Mouse (Mus musculus) CH12.LX (cell line): ENCODE data around the gene Ankrd33. TPM values are rescaled to one million over a fixed set of nuclear protein-coding genes. Genes with fewer than 3 reads are reported as not detected.

Experiments used
- DNase-seq: peaks from one replicate; pipeline ENCODE4 v3.0.0-alpha.2; 2013; ENCODE audit errors: extremely low read depth
- H3K27ac ChIP-seq: 2 replicates; pipeline ENCODE4 v1.5.1; 2012; ENCODE audit warnings: low read depth, mild to moderate bottlenecking, control low read depth, moderate library complexity; ENCODE audit not compliant: insufficient read depth
- H3K27me3 ChIP-seq: replicated peaks from 2 replicates; pipeline ENCODE3; 2012; ENCODE audit warnings: inconsistent platforms
- H3K36me3 ChIP-seq, 2 experiments: replicated peaks in 1 of 2; 2 replicates each; pipeline versions ENCODE3 to v1.6.1; 2012; ENCODE audit warnings: inconsistent platforms in 1 of 2, low read length in 1 of 2, mild to moderate bottlenecking in 1 of 2, mixed read lengths in 1 of 2, moderate library complexity in 1 of 2; ENCODE audit not compliant: control insufficient read depth in 1 of 2, insufficient read depth in 1 of 2
- H3K4me1 ChIP-seq, 2 experiments: 2 replicates each; pipeline ENCODE4 v1.6.1; 2012; ENCODE audit warnings: inconsistent platforms in 1 of 2, moderate library complexity in 1 of 2; ENCODE audit not compliant: insufficient read depth in 2 of 2, control insufficient read depth in 1 of 2
- H3K4me2 ChIP-seq: 2 replicates; pipeline ENCODE4 v1.6.1; 2012; ENCODE audit warnings: low read depth, mild to moderate bottlenecking, control low read depth; ENCODE audit not compliant: poor library complexity, insufficient read depth, severe bottlenecking
- H3K4me3 ChIP-seq, 3 experiments: fragments of 150-350 bp in 1 of 3; sonication (generic) in 1 of 3; replicated peaks in 1 of 3; 2 replicates each; pipeline versions ENCODE3 to v1.5.1; 2011 to 2012; ENCODE audit warnings: low read depth in 2 of 3, low read length in 2 of 3, mild to moderate bottlenecking in 2 of 3, moderate library complexity in 2 of 3, control low read depth in 1 of 3, improper control_type of control experiment in 1 of 3, inconsistent platforms in 1 of 3, mixed read lengths in 1 of 3; ENCODE audit not compliant: poor library complexity in 1 of 3
- H3K79me2 ChIP-seq: replicated peaks from 2 replicates; pipeline ENCODE4 v1.6.1; 2012; ENCODE audit warnings: mild to moderate bottlenecking, moderate library complexity; ENCODE audit not compliant: control insufficient read depth, poor library complexity, insufficient read depth, severe bottlenecking; ENCODE audit errors: extremely low read depth
- H3K9ac ChIP-seq: 2 replicates; pipeline ENCODE4 v1.6.1; 2012; ENCODE audit warnings: low read depth, mild to moderate bottlenecking, control low read depth, moderate library complexity; ENCODE audit not compliant: insufficient read depth
- H3K9me3 ChIP-seq: replicated peaks from 2 replicates; pipeline ENCODE3; 2012; ENCODE audit warnings: low read length, inconsistent platforms, mixed read lengths
- BHLHE40 ChIP-seq: IDR thresholded peaks from 2 replicates; pipeline ENCODE4 v1.6.1; 2011; ENCODE audit warnings: mild to moderate bottlenecking, low read depth, low read length, improper control_type of control experiment
- CHD1 ChIP-seq: IDR thresholded peaks from 2 replicates; pipeline ENCODE4 v1.6.1; 2012; ENCODE audit warnings: low read depth, low read length, improper control_type of control experiment, inconsistent platforms
- CTCF ChIP-seq, 2 experiments: IDR thresholded peaks in 1 of 2; conservative IDR thresholded peaks in 1 of 2; 2 replicates each; pipeline ENCODE4 v1.5.1; 2011 to 2012; ENCODE audit warnings: low read depth in 2 of 2, low read length in 2 of 2, improper control_type of control experiment in 1 of 2, inconsistent platforms in 1 of 2, mild to moderate bottlenecking in 1 of 2, moderate library complexity in 1 of 2
- ELF1 ChIP-seq: IDR thresholded peaks from 2 replicates; pipeline ENCODE4 v1.6.1; 2014; ENCODE audit warnings: low read depth, mild to moderate bottlenecking, inconsistent platforms, low read length, improper control_type of control experiment
- EP300 ChIP-seq: IDR thresholded peaks from 2 replicates; pipeline ENCODE4 v1.6.1; 2011; ENCODE audit warnings: low read length, improper control_type of control experiment
- ETS1 ChIP-seq: conservative IDR thresholded peaks from 2 replicates; pipeline ENCODE4 v1.6.1; 2012; ENCODE audit warnings: low read depth, mild to moderate bottlenecking, inconsistent platforms, low read length, improper control_type of control experiment, moderate library complexity
- HCFC1 ChIP-seq: IDR thresholded peaks from 2 replicates; pipeline ENCODE4 v1.6.1; 2012; ENCODE audit warnings: low read depth, mild to moderate bottlenecking, inconsistent platforms, low read length, improper control_type of control experiment
- IRF4 ChIP-seq: IDR thresholded peaks from 2 replicates; pipeline ENCODE4 v1.6.1; 2014; ENCODE audit warnings: low read depth, mild to moderate bottlenecking, inconsistent platforms, low read length, improper control_type of control experiment
- JUN ChIP-seq: IDR thresholded peaks from 2 replicates; pipeline ENCODE4 v1.6.1; 2011; ENCODE audit warnings: low read depth, mild to moderate bottlenecking, low read length, improper control_type of control experiment, moderate library complexity; ENCODE audit not compliant: insufficient read depth
- JUND ChIP-seq: conservative IDR thresholded peaks from 2 replicates; pipeline ENCODE4 v1.6.1; 2011; ENCODE audit warnings: low read depth, low read length, improper control_type of control experiment
- KAT2A ChIP-seq: IDR thresholded peaks from 2 replicates; pipeline ENCODE4 v1.6.1; 2012; ENCODE audit warnings: low read length, improper control_type of control experiment, inconsistent platforms; ENCODE audit not compliant: insufficient replicate concordance
- MAFK ChIP-seq: IDR thresholded peaks from 2 replicates; pipeline ENCODE4 v1.6.1; 2011; ENCODE audit warnings: low read length, improper control_type of control experiment; ENCODE audit not compliant: insufficient replicate concordance
- MAX ChIP-seq: IDR thresholded peaks from 2 replicates; pipeline ENCODE4 v1.6.1; 2011; ENCODE audit warnings: low read length, improper control_type of control experiment
- MAZ ChIP-seq: IDR thresholded peaks from 2 replicates; pipeline ENCODE4 v1.6.1; 2012; ENCODE audit warnings: low read depth, mild to moderate bottlenecking, inconsistent platforms, low read length, improper control_type of control experiment, moderate library complexity
- MEF2A ChIP-seq: IDR thresholded peaks from 2 replicates; pipeline ENCODE4 v1.6.1; 2014; ENCODE audit warnings: low read depth, mild to moderate bottlenecking, inconsistent platforms, low read length, improper control_type of control experiment, borderline replicate concordance
- MYC ChIP-seq: IDR thresholded peaks from 2 replicates; pipeline ENCODE4 v1.6.1; 2011; ENCODE audit warnings: low read depth, mild to moderate bottlenecking, improper control_type of control experiment, low read length
- NELFE ChIP-seq: IDR thresholded peaks from 2 replicates; pipeline ENCODE4 v1.6.1; 2011; ENCODE audit warnings: low read depth, low read length, improper control_type of control experiment
- PAX5 ChIP-seq: IDR thresholded peaks from 2 replicates; pipeline ENCODE4 v1.6.1; 2012; ENCODE audit warnings: low read length, inconsistent platforms, mixed read lengths
- POLR2AphosphoS2 ChIP-seq: IDR thresholded peaks from 2 replicates; pipeline ENCODE4 v1.6.1; 2011; ENCODE audit warnings: low read depth, low read length, improper control_type of control experiment
- RAD21 ChIP-seq: IDR thresholded peaks from 2 replicates; pipeline ENCODE4 v1.6.1; 2011; ENCODE audit warnings: low read depth, mild to moderate bottlenecking, low read length, improper control_type of control experiment, moderate library complexity
- TCF12 ChIP-seq: IDR thresholded peaks from 2 replicates; pipeline ENCODE4 v1.6.1; 2014; ENCODE audit warnings: low read depth, mild to moderate bottlenecking, inconsistent platforms, low read length, improper control_type of control experiment
- UBTF ChIP-seq: IDR thresholded peaks from 2 replicates; pipeline ENCODE4 v1.6.1; 2012; ENCODE audit warnings: low read depth, mild to moderate bottlenecking, inconsistent platforms, low read length, improper control_type of control experiment, moderate library complexity
- USF2 ChIP-seq: conservative IDR thresholded peaks from 2 replicates; pipeline ENCODE4 v1.6.1; 2011; ENCODE audit warnings: low read depth, low read length, improper control_type of control experiment
- ZC3H11A ChIP-seq: IDR thresholded peaks from 2 replicates; pipeline ENCODE4 v1.6.1; 2012; ENCODE audit warnings: low read depth, mild to moderate bottlenecking, inconsistent platforms, low read length, improper control_type of control experiment
- ZMIZ1 ChIP-seq: IDR thresholded peaks from 2 replicates; pipeline ENCODE4 v1.6.1; 2012; ENCODE audit warnings: low read depth, mild to moderate bottlenecking, inconsistent platforms, low read length, improper control_type of control experiment
- ZNF384 ChIP-seq: IDR thresholded peaks from 2 replicates; pipeline ENCODE4 v1.6.1; 2012; ENCODE audit warnings: low read depth, low read length, improper control_type of control experiment, inconsistent platforms
- dilution Hi-C: fragments of 300-500 bp; cut with MboI; formaldehyde crosslinking; loops from 2 replicates; pipeline ENCODE4 v1.14.3; 2020; ENCODE audit warnings: low sequenced_read_pairs; ENCODE audit not compliant: extremely low pct_unique_long_range_greater_than_20kb, extremely low pct_ligation_motif_present
- in situ Hi-C: fragments of 300-500 bp; cut with MboI; formaldehyde crosslinking; loops from 3 replicates; pipeline ENCODE4 v1.14.3; 2019; ENCODE audit warnings: low sequenced_read_pairs, low pct_ligation_motif_present, low pct_unique_long_range_greater_than_20kb, mixed read lengths
- polyA plus RNA-seq: library from polyadenylated mRNA; unstranded; fragments of >175 nt; gene quantifications from 2 replicates; pipeline ENCODE4 v1.2.1, GENCODE M21; 2012; ENCODE audit warnings: low read depth; ENCODE audit not compliant: insufficient read length
- total RNA-seq, 2 experiments: library from RNA; depleted of rRNA; stranded (reverse); fragments of 300-350 nt in 1 of 2; fragments of >200 nt in 1 of 2; gene quantifications; 2 replicates each; pipeline ENCODE4 v1.2.3; 2012 to 2014

Gene Ankrd33
- total and polyA plus RNA-seq, 3 experiments, result not detected

DNA sequence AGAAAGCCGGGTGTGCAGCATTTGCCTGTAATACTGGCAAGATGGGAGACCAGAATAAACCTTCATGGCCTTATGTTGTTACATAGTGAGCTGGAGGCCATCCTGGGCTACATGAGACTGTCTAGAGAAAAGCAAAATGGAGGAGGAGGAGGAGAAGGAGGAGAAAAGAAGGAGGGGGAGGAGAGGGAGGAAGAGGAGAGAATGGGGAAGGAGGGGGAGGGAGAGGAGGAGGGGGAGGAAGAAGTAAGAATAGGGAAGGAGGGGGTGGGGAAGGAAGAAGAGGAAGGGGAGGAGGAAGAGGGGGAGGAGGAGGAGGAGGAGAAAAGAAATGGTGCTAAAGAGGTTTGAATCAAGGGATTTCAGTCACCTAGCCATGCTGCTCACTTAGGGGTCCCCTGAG is 44.6 kb downstream of the Ankrd33 start:
- H3K9ac ChIP-seq, result no peak overlapping the region
- no peak overlapping the region for H3K4me2 ChIP-seq
- DNase-seq, result no peak
- no peak overlapping the region for H3K4me3 ChIP-seq
- H3K4me1 ChIP-seq, result peaks cover 1 to 13% of the 10 kb centered on the region in 2 experiments; a peak in 3 of 4 replicates
- H3K27ac ChIP-seq, result no peak overlapping the region
- TF ChIP-seq ELF1, result no peak
- no peak for TF ChIP-seq NELFE
- TF ChIP-seq JUND, result no peak
- no peak for TF ChIP-seq CTCF (conservative IDR thresholded peaks at IDR 0.05 in 1 of 2, IDR thresholded peaks at IDR 0.05 in 1 of 2; ENCODE audit: low read depth in 2 of 2, low read length in 2 of 2)
- peaks cover 14% of the 10 kb centered on the region for H3K27me3 ChIP-seq
- no peaks in the 10 kb centered on the region for H3K36me3 ChIP-seq
- dilution Hi-C loops, result no loop called here
- peaks cover 10% of the 10 kb centered on the region for H3K9me3 ChIP-seq
- no peaks in the 10 kb centered on the region for H3K79me2 ChIP-seq
- in situ Hi-C loops, result no loop called here

DNA sequence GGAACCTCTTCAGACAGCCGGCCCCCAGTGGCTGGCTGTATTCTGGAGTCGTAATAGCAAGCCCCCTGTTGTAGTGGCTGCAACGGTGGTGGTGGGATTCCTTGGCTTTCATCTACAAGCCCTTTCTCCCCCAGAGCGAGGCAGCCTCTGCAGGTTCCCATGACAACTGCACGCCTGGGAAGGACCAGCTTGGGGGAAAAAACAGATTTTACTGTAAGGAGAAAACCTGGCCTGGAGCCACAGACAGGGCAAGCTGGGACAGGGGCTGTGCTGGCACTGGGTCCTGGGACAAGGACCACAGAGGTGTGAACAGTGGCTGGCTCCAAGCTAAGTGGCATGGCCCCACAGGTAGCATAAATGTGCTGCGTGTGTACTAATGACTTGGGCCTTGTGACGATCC is 45.0 kb downstream of the Ankrd33 start:
- DNase-seq, result no peak
- Histone ChIP-seq H3K4me2 (no peak overlapping the region), H3K27me3 (peaks cover 15% of the 10 kb centered on the region), H3K9ac (no peak overlapping the region), H3K27ac (no peak overlapping the region), H3K79me2 (no peaks in the 10 kb centered on the region), H3K36me3 (no peaks in the 10 kb centered on the region), H3K4me3 (no peak overlapping the region), H3K4me1 (peaks cover under 1 to 10% of the 10 kb centered on the region in 2 experiments; a peak in 3 of 4 replicates), H3K9me3 (peaks cover 10% of the 10 kb centered on the region)
- in situ Hi-C loops (no loop called here), dilution Hi-C loops (no loop called here)
- TF ChIP-seq ZNF384, result no peak
- TF ChIP-seq MAX, result no peak
- TF ChIP-seq POLR2AphosphoS2, result no peak
- TF ChIP-seq MAFK, result no peak
- TF ChIP-seq CHD1, result no peak
- no peak for TF ChIP-seq CTCF (conservative IDR thresholded peaks at IDR 0.05 in 1 of 2, IDR thresholded peaks at IDR 0.05 in 1 of 2; ENCODE audit: low read depth in 2 of 2, low read length in 2 of 2)
- no peak for TF ChIP-seq MAZ
- TF ChIP-seq ETS1, result no peak
- no peak for TF ChIP-seq NELFE
- no peak for TF ChIP-seq TCF12
- no peak for TF ChIP-seq USF2
- TF ChIP-seq EP300, result no peak
- TF ChIP-seq MEF2A, result no peak

- no peak for DNase-seq
- H3K4me3 ChIP-seq, result no peak overlapping the region
- in situ Hi-C loops, result no loop called here
- no peaks in the 10 kb centered on the region for H3K36me3 ChIP-seq
- dilution Hi-C loops, result no loop called here
- H3K27ac ChIP-seq, result no peak overlapping the region
- peaks cover 6% of the 10 kb centered on the region for H3K9me3 ChIP-seq
- TF ChIP-seq MYC (no peak), KAT2A (no peak), PAX5 (no peak), CTCF (conservative IDR thresholded peaks at IDR 0.05 in 1 of 2, IDR thresholded peaks at IDR 0.05 in 1 of 2; ENCODE audit: low read depth in 2 of 2, low read length in 2 of 2) (no peak), BHLHE40 (no peak), HCFC1 (no peak), RAD21 (no peak), ZNF384 (no peak), IRF4 (no peak), JUN (no peak), UBTF (no peak), ZC3H11A (no peak), TCF12 (no peak), ZMIZ1 (no peak)
- TF ChIP-seq, all 38 proteins: peak for 0
- peaks cover 2 to 15% of the 10 kb centered on the region in 2 experiments; a peak in 3 of 4 replicates for H3K4me1 ChIP-seq
- no peak overlapping the region for H3K4me2 ChIP-seq
- H3K9ac ChIP-seq, result no peak overlapping the region
- H3K79me2 ChIP-seq, result no peaks in the 10 kb centered on the region
- peaks cover 20% of the 10 kb centered on the region for H3K27me3 ChIP-seq
Observed at GRCm38 (mm10) chr15:101161534-101161933, 46.0 kb downstream of the Ankrd33 start.
